8 mouse cellular contexts compared by ENCODE assay signal in genomic region chrX:52648910-52649785, GRCm38 (mm10). TPM values are rescaled to one million over a fixed set of nuclear protein-coding genes. Genes with fewer than 3 reads are reported as not detected.
DNase-seq lines count a peak whose midpoint lies in the region; ATAC-seq and TF ChIP-seq lines count a peak whose summit lies in the region.

No protein-coding gene starts in this region.

- H3K9me3 ChIP-seq in lung, embryonic 14.5 days (ENCODE audit: low read depth, low read length) = no peaks in the 10 kb centered on the region
- H3K9me3 ChIP-seq in forebrain, embryonic 14.5 days (replicated peaks; ENCODE audit: control insufficient read depth, low read length) = no peaks in the 10 kb centered on the region
- no peaks in the 10 kb centered on the region for H3K9me3 ChIP-seq in limb, embryonic 12.5 days
- H3K9me3 ChIP-seq in stomach, embryonic 14.5 days (ENCODE audit: control insufficient read depth, low read depth, low read length) = no peaks in the 10 kb centered on the region

- no peaks in the 10 kb centered on the region for H3K36me3 ChIP-seq in lung, embryonic 14.5 days (ENCODE audit: insufficient read depth)
- H3K36me3 ChIP-seq in forebrain, embryonic 14.5 days (ENCODE audit: control insufficient read depth, insufficient read depth, low read length) = no peaks in the 10 kb centered on the region
- no peaks in the 10 kb centered on the region for H3K36me3 ChIP-seq in limb, embryonic 12.5 days
- H3K36me3 ChIP-seq in stomach, embryonic 14.5 days (ENCODE audit: control insufficient read depth, insufficient read depth, low read length) = no peaks in the 10 kb centered on the region

- 27% methylated on average over 19 of the region's 19 CpGs for WGBS in lung, embryonic 14.5 days
- 37% methylated on average over 19 of the region's 19 CpGs for WGBS in forebrain, embryonic 14.5 days
- 19% methylated on average over 19 of the region's 19 CpGs for WGBS in limb, embryonic 12.5 days
- 32% methylated on average over 19 of the region's 19 CpGs for WGBS in stomach, embryonic 14.5 days

- H3K9ac ChIP-seq in lung, embryonic 14.5 days = no peak overlapping the region
- no peak overlapping the region for H3K9ac ChIP-seq in forebrain, embryonic 14.5 days (ENCODE audit: low read length)
- H3K9ac ChIP-seq in limb, embryonic 12.5 days (replicated peaks) = no peak overlapping the region
- H3K9ac ChIP-seq in stomach, embryonic 14.5 days (replicated peaks; ENCODE audit: low read depth, low read length) = no peak overlapping the region

- H3K4me2 ChIP-seq in lung, embryonic 14.5 days = peak overlapping the region; percentile 46
- peak overlapping the region; percentile 24; the same call in 1 of the 2 replicates for H3K4me2 ChIP-seq in forebrain, embryonic 14.5 days (ENCODE audit: low read length)
- peak overlapping the region; percentile 49 for H3K4me2 ChIP-seq in limb, embryonic 12.5 days
- H3K4me2 ChIP-seq in stomach, embryonic 14.5 days (replicated peaks; ENCODE audit: low read depth, low read length) = peak overlapping the region; percentile 20

- peak; percentile 24 for DNase-seq in lung, embryonic 14.5 days
- DNase-seq in lung, adult 18-20 months = no peak
- peak; percentile 52 for DNase-seq in forebrain, embryonic 14.5 days (ENCODE audit: low spot score)
- no peak for DNase-seq in left cerebral cortex, postnatal 4 days
- DNase-seq in frontal cortex, adult 2 months (ENCODE audit: extremely low spot score in 1 of 2, low spot score in 1 of 2) = no peak
- no peak for DNase-seq in cerebellum, adult 11 months

- intact Hi-C loops in left cerebral cortex, postnatal 4 days (cut with DNase I) = no loop called here

- ATAC-seq in lung, embryonic 14.5 days (ENCODE audit: insufficient read depth) = no peak
- peak; percentile 48; the same call in 1 of the 2 replicates for ATAC-seq in forebrain, embryonic 14.5 days
- no peak for ATAC-seq in limb, embryonic 12.5 days (ENCODE audit: insufficient number of reproducible peaks, insufficient read depth, low FRiP score, low TSS enrichment, low read depth)
- ATAC-seq in stomach, embryonic 14.5 days (ENCODE audit: insufficient number of reproducible peaks, insufficient read depth, low FRiP score, low read depth) = peak; percentile 23; the same call in 1 of the 2 replicates

- H3K4me3 ChIP-seq in lung, embryonic 14.5 days (ENCODE audit: low read depth, low read length) = no peak overlapping the region
- no peak overlapping the region for H3K4me3 ChIP-seq in forebrain, embryonic 14.5 days (ENCODE audit: low read depth, low read length)
- 0 out of 2 replicates have a peak overlapping the region, but pooled peaks have one; percentile 11 for H3K4me3 ChIP-seq in limb, embryonic 12.5 days (replicated peaks)
- no peak overlapping the region for H3K4me3 ChIP-seq in stomach, embryonic 14.5 days (ENCODE audit: low read depth, low read length)

- TF ChIP-seq CTCF in lung, embryonic 14.5 days (IDR thresholded peaks at IDR 0.05; ENCODE audit: low read depth) = no peak

- H3K27me3 ChIP-seq in lung, embryonic 14.5 days (ENCODE audit: insufficient read depth, low read length) = no peaks in the 10 kb centered on the region
- H3K27me3 ChIP-seq in forebrain, embryonic 14.5 days (replicated peaks; ENCODE audit: control insufficient read depth, insufficient read depth, low read length) = no peaks in the 10 kb centered on the region
- no peaks in the 10 kb centered on the region for H3K27me3 ChIP-seq in limb, embryonic 12.5 days
- H3K27me3 ChIP-seq in stomach, embryonic 14.5 days (ENCODE audit: control insufficient read depth, insufficient read depth, low read length) = no peaks in the 10 kb centered on the region

- H3K4me1 ChIP-seq in lung, embryonic 14.5 days (ENCODE audit: insufficient read depth) = no peaks in the 10 kb centered on the region
- no peaks in the 10 kb centered on the region for H3K4me1 ChIP-seq in forebrain, embryonic 14.5 days (ENCODE audit: control insufficient read depth, insufficient read depth, low read length)
- H3K4me1 ChIP-seq in limb, embryonic 12.5 days (replicated peaks) = peaks cover 26% of the 10 kb centered on the region
- peaks cover 2% of the 10 kb centered on the region; the same call in 1 of the 2 replicates for H3K4me1 ChIP-seq in stomach, embryonic 14.5 days (ENCODE audit: control insufficient read depth, insufficient read depth, low read length)

- peak overlapping the region; percentile 60; the same call in 1 of the 2 replicates for H3K27ac ChIP-seq in lung, embryonic 14.5 days (ENCODE audit: low read depth)
- H3K27ac ChIP-seq in forebrain, embryonic 14.5 days (ENCODE audit: low read depth, low read length) = no peak overlapping the region
- H3K27ac ChIP-seq in limb, embryonic 12.5 days = peak overlapping the region; percentile 89
- peak overlapping the region; percentile 66; the same call in 1 of the 2 replicates for H3K27ac ChIP-seq in stomach, embryonic 14.5 days (ENCODE audit: low read length)

RNA-seq across cellular contexts. Expression of gene Gpc3, which starts 35.4 kb away (rescaled TPM):
- polyA plus RNA-seq in lung, embryonic 14.5 days (2014; fragmentation: Nextera tagmentation; extraction: Ambion mirVana) = 538 and 552 TPM in 2 replicates
- 51.2 and 64.7 TPM in 2 replicates for polyA plus RNA-seq in forebrain, embryonic 14.5 days (2014; fragmentation: Nextera tagmentation; extraction: Ambion mirVana)
- 1,173 and 1,196 TPM in 2 replicates for polyA plus RNA-seq in limb, embryonic 12.5 days (2016; fragmentation: Nextera tagmentation; extraction: Ambion mirVana)
- polyA plus RNA-seq in stomach, embryonic 14.5 days (2014; fragmentation: Nextera tagmentation; extraction: Ambion mirVana) = 750 and 808 TPM in 2 replicates
- 10 to 100 TPM; 22.4 to 23.5 TPM for total RNA-seq in left cerebral cortex, postnatal 4 days (2021)
- 5.1 and 6.3 TPM in 2 replicates for polyA plus RNA-seq in frontal cortex, adult 2 months (2012; rRNA removed)

Comparison
In these comparisons a context has a peak if more than half of its experiments do, and no peak if none do; other contexts are left out.
1. DNase-seq: peak in lung, embryonic 14.5 days (single experiment) and forebrain, embryonic 14.5 days (single experiment); none in lung, adult 18-20 months (0 of 2), left cerebral cortex, postnatal 4 days (single experiment), frontal cortex, adult 2 months (0 of 2) and cerebellum, adult 11 months (single experiment).
2. ATAC-seq: peak in forebrain, embryonic 14.5 days (single experiment) and stomach, embryonic 14.5 days (single experiment); none in lung, embryonic 14.5 days (single experiment) and limb, embryonic 12.5 days (single experiment).
3. Peak in every context shown above with its lines, with median percentiles within 50 percentile points of each other: H3K4me2 ChIP-seq.